Mouse (Mus musculus): Measurements from ENCODE around the gene Lmnb2. TPM values are rescaled to one million over a fixed set of nuclear protein-coding genes. Genes with fewer than 3 reads are reported as not detected.

Lmnb2 gene
- polyA plus RNA-seq, 1 experiment from 2014 or later = 10.3 TPM

DNA sequence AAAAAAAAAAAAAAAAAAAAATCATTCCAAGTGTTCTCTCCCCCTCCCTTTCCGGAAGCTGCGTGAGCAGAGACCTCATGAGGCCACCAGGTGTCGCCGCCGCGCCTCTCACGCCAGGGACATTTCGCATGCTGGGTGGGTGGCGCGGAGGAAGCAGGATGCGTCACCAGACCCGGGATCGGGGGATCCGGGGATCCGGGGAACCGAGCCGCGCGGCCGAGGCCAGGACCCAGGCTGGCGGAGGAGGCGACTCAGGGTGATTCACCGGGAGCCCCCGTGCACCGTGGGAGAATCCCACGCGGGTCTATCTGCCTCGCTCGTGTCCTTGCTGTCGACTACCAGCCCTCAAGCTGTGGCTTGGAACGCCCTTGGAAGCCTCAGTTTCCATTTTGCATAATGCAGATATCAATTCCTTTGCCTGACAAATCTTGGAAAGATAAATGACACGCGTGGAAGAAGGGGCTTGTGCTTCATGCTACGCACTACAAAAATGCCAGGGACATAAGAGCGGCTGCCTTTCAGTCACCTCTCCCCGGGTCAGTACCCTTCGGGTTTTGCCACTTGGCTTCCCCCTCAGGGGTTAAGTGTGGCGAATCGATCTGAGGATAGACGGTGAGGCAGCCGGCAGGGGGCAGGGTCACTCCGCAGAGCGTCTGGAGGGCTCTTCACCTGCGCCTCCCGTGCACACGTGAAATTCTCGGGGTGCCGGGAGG, 10.7 kb upstream of the Lmnb2 start:
- H3K9ac ChIP-seq (ENCODE audit: low read depth, low read length) = peak overlapping the region; percentile 54
- peak overlapping the region; percentile 92 for H3K4me2 ChIP-seq (ENCODE audit: low read depth, low read length)
- ATAC-seq (ENCODE audit: low read depth) = peak; percentile 25
- peak overlapping the region; percentile 62 for H3K4me3 ChIP-seq (ENCODE audit: low read depth, low read length)
- H3K27me3 ChIP-seq (ENCODE audit: control insufficient read depth, insufficient read depth, low read depth, low read length) = peaks cover 51% of the 10 kb centered on the region
- WGBS (ENCODE audit: insufficient replicate concordance) = under 1% methylated on average over 48 of the region's 48 CpGs
- H3K36me3 ChIP-seq (ENCODE audit: control insufficient read depth, insufficient read depth) = no peaks in the 10 kb centered on the region
- H3K4me1 ChIP-seq (ENCODE audit: control insufficient read depth, low read depth, low read length) = peaks cover 43% of the 10 kb centered on the region
- H3K27ac ChIP-seq (ENCODE audit: low read length) = no peak overlapping the region
- H3K9me3 ChIP-seq (replicated peaks; ENCODE audit: control insufficient read depth, low read length) = no peaks in the 10 kb centered on the region

DNA sequence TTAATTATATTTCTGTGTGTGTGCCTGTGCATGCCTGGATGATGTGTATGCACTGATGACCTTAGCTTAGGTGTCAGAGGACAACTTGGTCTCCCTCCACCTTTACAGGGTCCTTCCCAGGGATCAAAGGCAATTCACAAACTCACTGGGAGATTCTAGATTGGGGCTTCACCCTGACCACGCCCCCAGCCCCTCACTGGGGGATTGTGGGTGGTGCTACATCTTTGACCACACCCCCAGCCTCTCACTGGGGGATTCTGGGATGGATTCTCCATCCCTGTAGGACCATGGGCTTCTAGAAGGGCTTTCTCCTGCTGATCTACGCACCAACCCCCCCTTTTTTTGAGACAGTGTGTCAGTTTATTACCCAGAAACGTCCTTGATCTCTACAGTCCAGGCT, 7.4 kb upstream of the Lmnb2 start:
- Histone ChIP-seq H3K36me3 (ENCODE audit: control insufficient read depth, insufficient read depth) (no peaks in the 10 kb centered on the region), H3K4me2 (ENCODE audit: low read depth, low read length) (no peak overlapping the region), H3K27ac (ENCODE audit: low read length) (no peak overlapping the region), H3K9ac (ENCODE audit: low read depth, low read length) (no peak overlapping the region), H3K4me1 (ENCODE audit: control insufficient read depth, low read depth, low read length) (peaks cover 18% of the 10 kb centered on the region), H3K9me3 (replicated peaks; ENCODE audit: control insufficient read depth, low read length) (no peaks in the 10 kb centered on the region), H3K27me3 (ENCODE audit: control insufficient read depth, insufficient read depth, low read depth, low read length) (peaks cover 18% of the 10 kb centered on the region), H3K4me3 (ENCODE audit: low read depth, low read length) (no peak overlapping the region)
- no peak for ATAC-seq (ENCODE audit: low read depth)
- 42% methylated on average over 3 of the region's 3 CpGs for WGBS (ENCODE audit: insufficient replicate concordance)

DNA sequence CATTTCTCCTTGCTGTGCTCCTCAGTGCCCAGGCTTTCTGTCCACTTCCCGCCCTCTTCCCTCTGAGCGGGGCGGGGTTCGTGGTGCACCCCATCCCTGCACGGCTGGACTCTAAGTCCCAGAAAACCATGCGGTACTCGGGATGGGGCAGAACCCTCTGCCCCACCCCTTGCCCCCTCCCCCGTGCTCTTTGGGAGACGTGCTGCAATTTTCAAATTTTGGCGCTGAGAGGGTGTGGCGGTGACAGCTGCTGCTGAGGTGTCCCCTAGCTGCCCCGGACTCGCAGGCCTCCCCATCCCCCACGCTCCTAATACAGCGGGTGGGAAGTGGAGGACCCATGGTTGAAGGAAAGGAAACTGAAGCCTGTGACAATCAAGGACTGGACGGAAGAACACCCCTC, 3.9 kb upstream of the Lmnb2 start:
- Histone ChIP-seq H3K27me3 (ENCODE audit: control insufficient read depth, insufficient read depth, low read depth, low read length) (peaks cover 8% of the 10 kb centered on the region), H3K36me3 (ENCODE audit: control insufficient read depth, insufficient read depth) (no peaks in the 10 kb centered on the region), H3K4me2 (ENCODE audit: low read depth, low read length) (peak overlapping the region; percentile 48), H3K9ac (ENCODE audit: low read depth, low read length) (peak overlapping the region; percentile 14), H3K27ac (ENCODE audit: low read length) (0 out of 2 replicates have a peak overlapping the region, but pooled peaks have one; percentile 11), H3K4me3 (ENCODE audit: low read depth, low read length) (peak overlapping the region; percentile 25), H3K9me3 (replicated peaks; ENCODE audit: control insufficient read depth, low read length) (no peaks in the 10 kb centered on the region), H3K4me1 (ENCODE audit: control insufficient read depth, low read depth, low read length) (peaks cover 10% of the 10 kb centered on the region)
- peak; percentile 47 for ATAC-seq (ENCODE audit: low read depth)
- 6% methylated on average over 16 of the region's 16 CpGs for WGBS (ENCODE audit: insufficient replicate concordance)

DNA sequence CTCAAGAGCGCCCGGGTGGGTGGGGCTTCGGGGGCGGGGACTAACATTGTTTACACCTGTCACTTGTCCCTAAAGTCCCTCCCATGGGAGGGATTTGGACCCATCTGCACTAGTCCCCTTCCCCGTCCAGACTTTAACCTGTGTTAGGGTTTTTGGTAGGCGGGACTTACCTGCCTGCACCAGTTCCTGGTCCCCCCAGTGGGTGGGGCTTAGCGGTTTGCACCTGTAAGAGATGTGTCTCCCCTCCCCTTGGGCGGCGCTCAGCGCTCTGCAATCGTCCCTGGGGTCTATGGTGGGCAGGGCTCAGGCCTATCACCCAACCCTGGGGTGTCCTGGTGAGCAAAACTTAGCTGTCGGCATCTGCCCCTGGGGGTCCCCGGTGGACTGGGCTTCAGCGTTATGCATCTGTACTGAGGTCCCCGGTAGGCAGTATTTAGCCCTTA, 688 bp downstream of the Lmnb2 start:
- peak; percentile 37 for ATAC-seq (ENCODE audit: low read depth)
- WGBS (ENCODE audit: insufficient replicate concordance) = 2% methylated on average over 15 of the region's 15 CpGs

DNA sequence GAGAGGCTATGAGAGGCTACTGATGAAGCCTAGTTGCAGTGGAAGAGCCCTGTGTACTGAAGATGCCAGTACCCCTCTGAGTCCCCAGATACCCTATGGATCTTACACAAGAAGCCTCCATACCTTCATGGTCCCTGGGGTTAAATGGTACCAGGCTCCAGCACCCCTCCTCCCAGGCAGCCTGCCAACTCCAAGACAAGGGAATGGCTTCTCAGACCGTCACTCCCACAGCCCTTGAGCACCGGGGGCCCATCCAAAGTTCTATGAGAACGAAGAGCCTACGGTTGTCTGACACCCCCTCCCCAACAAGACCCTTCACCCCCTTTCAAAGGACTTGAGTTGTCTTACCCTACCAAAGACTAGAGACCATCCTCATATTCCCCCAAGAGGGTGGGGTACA, 2.3 kb downstream of the Lmnb2 start:
- H3K9ac ChIP-seq (ENCODE audit: low read depth, low read length) = no peak overlapping the region
- peaks cover 8% of the 10 kb centered on the region for H3K27me3 ChIP-seq (ENCODE audit: control insufficient read depth, insufficient read depth, low read depth, low read length)
- H3K9me3 ChIP-seq (replicated peaks; ENCODE audit: control insufficient read depth, low read length) = no peaks in the 10 kb centered on the region
- ATAC-seq (ENCODE audit: low read depth) = no peak
- peaks cover 38% of the 10 kb centered on the region for H3K4me1 ChIP-seq (ENCODE audit: control insufficient read depth, low read depth, low read length)
- no peak overlapping the region for H3K4me3 ChIP-seq (ENCODE audit: low read depth, low read length)
- H3K4me2 ChIP-seq (ENCODE audit: low read depth, low read length) = no peak overlapping the region
- WGBS (ENCODE audit: insufficient replicate concordance) = 76% methylated on average over 4 of the region's 4 CpGs
- no peak overlapping the region for H3K27ac ChIP-seq (ENCODE audit: low read length)
- H3K36me3 ChIP-seq (ENCODE audit: control insufficient read depth, insufficient read depth) = no peaks in the 10 kb centered on the region

More for the DNA sequence above, 688 bp downstream of the Lmnb2 start:
- Histone ChIP-seq H3K27me3 (ENCODE audit: control insufficient read depth, insufficient read depth, low read depth, low read length) (peaks cover 8% of the 10 kb centered on the region), H3K9me3 (replicated peaks; ENCODE audit: control insufficient read depth, low read length) (no peaks in the 10 kb centered on the region), H3K27ac (ENCODE audit: low read length) (peak overlapping the region; percentile 40), H3K9ac (ENCODE audit: low read depth, low read length) (peak overlapping the region; percentile 70), H3K36me3 (ENCODE audit: control insufficient read depth, insufficient read depth) (no peaks in the 10 kb centered on the region), H3K4me2 (ENCODE audit: low read depth, low read length) (peak overlapping the region; percentile 78), H3K4me1 (ENCODE audit: control insufficient read depth, low read depth, low read length) (peaks cover 38% of the 10 kb centered on the region), H3K4me3 (ENCODE audit: low read depth, low read length) (peak overlapping the region; percentile 69)

DNA sequence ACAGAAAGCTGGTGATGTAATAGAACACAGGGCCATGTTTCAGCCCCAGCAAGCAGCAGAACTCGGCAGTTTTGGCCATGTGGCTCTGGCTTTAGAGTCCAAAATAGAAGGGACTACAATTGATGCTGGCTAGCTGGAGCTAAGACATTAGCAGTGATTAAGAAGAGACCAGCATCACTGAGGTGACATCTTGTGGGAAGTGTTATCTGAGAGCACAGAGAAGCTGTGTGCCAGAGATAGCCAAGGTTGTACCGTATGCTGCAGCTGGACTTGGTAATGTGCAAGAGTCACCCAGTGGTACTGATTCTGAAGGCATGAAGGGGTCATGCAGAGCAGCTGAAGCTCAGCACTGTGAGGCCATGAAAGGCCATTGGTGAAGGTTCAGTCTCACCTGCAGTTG, 2.8 kb downstream of the Lmnb2 start:
- no peak for ATAC-seq (ENCODE audit: low read depth)
- 24% methylated on average over 2 of the region's 2 CpGs for WGBS (ENCODE audit: insufficient replicate concordance)
- H3K9ac ChIP-seq (ENCODE audit: low read depth, low read length) = no peak overlapping the region

DNA sequence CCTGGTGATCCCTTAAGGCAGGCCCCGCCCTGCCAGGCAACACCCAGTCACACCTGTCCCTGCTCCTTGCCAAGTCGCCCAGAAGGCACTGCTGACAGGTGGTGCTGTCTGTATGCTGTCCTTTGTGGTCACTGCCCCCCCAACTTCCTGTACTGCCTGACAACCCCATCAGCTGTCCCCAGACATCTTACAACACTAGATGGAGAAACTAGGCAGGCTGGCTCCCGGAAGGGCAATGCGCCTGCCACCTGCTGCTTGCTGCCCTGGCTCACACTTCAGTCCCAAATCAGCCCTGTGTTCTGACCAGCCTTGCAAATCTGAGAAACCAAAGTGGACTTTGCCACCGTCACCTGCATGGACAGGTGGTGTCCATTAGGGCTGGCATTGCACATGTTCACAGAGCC, 3.8 kb downstream of the Lmnb2 start:
- WGBS (ENCODE audit: insufficient replicate concordance) = 76% methylated on average over 5 of the region's 5 CpGs
- H3K4me3 ChIP-seq (ENCODE audit: low read depth, low read length) = no peak overlapping the region
- no peak overlapping the region for H3K4me2 ChIP-seq (ENCODE audit: low read depth, low read length)
- peaks cover 8% of the 10 kb centered on the region for H3K27me3 ChIP-seq (ENCODE audit: control insufficient read depth, insufficient read depth, low read depth, low read length)
- peaks cover 38% of the 10 kb centered on the region for H3K4me1 ChIP-seq (ENCODE audit: control insufficient read depth, low read depth, low read length)
- no peak overlapping the region for H3K27ac ChIP-seq (ENCODE audit: low read length)
- H3K36me3 ChIP-seq (ENCODE audit: control insufficient read depth, insufficient read depth) = no peaks in the 10 kb centered on the region
- H3K9me3 ChIP-seq (replicated peaks; ENCODE audit: control insufficient read depth, low read length) = no peaks in the 10 kb centered on the region
- no peak overlapping the region for H3K9ac ChIP-seq (ENCODE audit: low read depth, low read length)
- no peak for ATAC-seq (ENCODE audit: low read depth)

More for the DNA sequence above, 2.8 kb downstream of the Lmnb2 start:
- H3K36me3 ChIP-seq (ENCODE audit: control insufficient read depth, insufficient read depth) = no peaks in the 10 kb centered on the region
- H3K27ac ChIP-seq (ENCODE audit: low read length) = no peak overlapping the region
- no peaks in the 10 kb centered on the region for H3K9me3 ChIP-seq (replicated peaks; ENCODE audit: control insufficient read depth, low read length)
- no peak overlapping the region for H3K4me2 ChIP-seq (ENCODE audit: low read depth, low read length)
- peaks cover 8% of the 10 kb centered on the region for H3K27me3 ChIP-seq (ENCODE audit: control insufficient read depth, insufficient read depth, low read depth, low read length)
- H3K4me1 ChIP-seq (ENCODE audit: control insufficient read depth, low read depth, low read length) = peaks cover 38% of the 10 kb centered on the region
- H3K4me3 ChIP-seq (ENCODE audit: low read depth, low read length) = no peak overlapping the region

DNA sequence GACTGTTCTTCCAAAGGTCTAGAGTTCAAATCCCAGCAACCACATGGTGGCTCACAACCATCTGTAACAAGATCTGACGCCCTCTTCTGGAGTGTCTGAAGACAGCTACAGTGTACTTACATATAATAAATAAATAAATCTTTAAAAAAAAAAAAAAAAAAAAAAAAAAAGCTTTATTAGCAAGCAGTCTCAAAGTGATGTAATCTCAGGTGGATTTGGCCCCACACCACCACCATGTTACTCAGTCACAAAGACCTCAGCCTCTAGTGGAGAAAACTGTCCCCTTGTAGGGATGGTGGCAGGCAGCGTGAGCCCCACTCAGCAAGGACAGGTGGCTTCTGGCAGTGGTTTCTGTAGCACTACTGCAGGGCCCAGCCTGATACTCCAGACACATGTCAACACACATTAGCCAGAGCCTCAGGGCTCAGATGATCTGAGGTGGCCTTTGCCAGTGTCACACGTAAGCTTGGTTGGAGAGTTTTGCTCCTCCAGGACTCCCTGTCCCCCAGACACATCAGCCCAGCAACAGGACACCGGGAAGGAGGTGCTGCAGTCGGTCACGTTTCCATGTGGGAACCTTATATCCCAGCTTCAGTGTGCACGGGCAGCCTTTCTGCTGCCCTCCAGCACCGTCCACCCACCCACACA, 4.6 kb downstream of the Lmnb2 start:
- ATAC-seq (ENCODE audit: low read depth) = no peak
- WGBS (ENCODE audit: insufficient replicate concordance) = 75% methylated on average over 7 of the region's 8 CpGs
- Histone ChIP-seq H3K4me1 (ENCODE audit: control insufficient read depth, low read depth, low read length) (peaks cover 36% of the 10 kb centered on the region), H3K4me2 (ENCODE audit: low read depth, low read length) (no peak overlapping the region), H3K9ac (ENCODE audit: low read depth, low read length) (no peak overlapping the region), H3K27ac (ENCODE audit: low read length) (no peak overlapping the region), H3K4me3 (ENCODE audit: low read depth, low read length) (no peak overlapping the region), H3K36me3 (ENCODE audit: control insufficient read depth, insufficient read depth) (no peaks in the 10 kb centered on the region), H3K9me3 (replicated peaks; ENCODE audit: control insufficient read depth, low read length) (no peaks in the 10 kb centered on the region), H3K27me3 (ENCODE audit: control insufficient read depth, insufficient read depth, low read depth, low read length) (peaks cover 8% of the 10 kb centered on the region)

DNA sequence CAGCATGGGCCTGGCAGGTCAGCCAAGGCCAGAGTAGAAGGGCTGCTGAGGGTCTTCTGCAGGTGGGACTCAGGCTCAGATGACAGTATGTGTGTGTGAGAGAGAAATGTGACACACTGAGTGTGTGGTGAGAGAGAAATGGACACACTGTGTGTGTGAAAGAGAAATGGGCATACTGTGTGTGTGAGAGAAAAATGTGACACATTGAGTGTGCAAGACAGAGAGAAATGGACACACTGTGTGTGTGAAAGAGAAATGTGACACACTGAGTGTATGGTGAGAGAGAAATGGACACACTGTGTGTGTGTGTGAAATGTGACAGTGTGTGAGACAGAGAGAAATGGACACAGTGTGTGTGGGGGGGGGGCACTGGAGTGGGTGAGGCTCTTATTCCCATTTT, 6.2 kb downstream of the Lmnb2 start:
- no peaks in the 10 kb centered on the region for H3K27me3 ChIP-seq (ENCODE audit: control insufficient read depth, insufficient read depth, low read depth, low read length)
- H3K9ac ChIP-seq (ENCODE audit: low read depth, low read length) = no peak overlapping the region
- no peaks in the 10 kb centered on the region for H3K36me3 ChIP-seq (ENCODE audit: control insufficient read depth, insufficient read depth)
- peaks cover 28% of the 10 kb centered on the region for H3K4me1 ChIP-seq (ENCODE audit: control insufficient read depth, low read depth, low read length)
- no peak overlapping the region for H3K4me2 ChIP-seq (ENCODE audit: low read depth, low read length)
- no peak for ATAC-seq (ENCODE audit: low read depth)
- H3K27ac ChIP-seq (ENCODE audit: low read length) = no peak overlapping the region
- H3K9me3 ChIP-seq (replicated peaks; ENCODE audit: control insufficient read depth, low read length) = no peaks in the 10 kb centered on the region
- no peak overlapping the region for H3K4me3 ChIP-seq (ENCODE audit: low read depth, low read length)
